Mouse (Mus musculus) lung, postnatal 36 days (tissue): Measurements from ENCODE around the gene Cnot4.

Experiments used
- DNase-seq: peaks from one replicate; pipeline ENCODE4 v3.0.0; 2022; ENCODE audit warnings: mixed read lengths

Gene Cnot4

GRCm38 (mm10) chr6:35032704-35033103, 100.8 kb downstream of the Cnot4 start:
- DNase-seq, result no peak

GRCm38 (mm10) chr6:35030811-35031210, 102.7 kb downstream of the Cnot4 start:
- no peak for DNase-seq

- DNase-seq, result no peak
Measured at GRCm38 (mm10) chr6:35030226-35030625, 103.3 kb downstream of the Cnot4 start.

- no peak for DNase-seq
Measured at GRCm38 (mm10) chr6:35028023-35028422, 105.5 kb downstream of the Cnot4 start.

GRCm38 (mm10) chr6:35027257-35027656, 106.3 kb downstream of the Cnot4 start:
- peak; percentile 34 for DNase-seq

- DNase-seq, result no peak
Measured at GRCm38 (mm10) chr6:35016624-35017023, 116.9 kb downstream of the Cnot4 start.

- DNase-seq, result no peak
Measured at GRCm38 (mm10) chr6:35011953-35012352, 121.6 kb downstream of the Cnot4 start.

- no peak for DNase-seq
Measured at GRCm38 (mm10) chr6:35010705-35011104, 122.8 kb downstream of the Cnot4 start.

- no peak for DNase-seq
Measured at GRCm38 (mm10) chr6:35002261-35002669, 131.3 kb downstream of the Cnot4 start.

GRCm38 (mm10) chr6:34999101-34999500, 134.4 kb downstream of the Cnot4 start:
- DNase-seq, result peak; percentile 21

GRCm38 (mm10) chr6:34996496-34996895, 137.0 kb downstream of the Cnot4 start:
- DNase-seq, result no peak

GRCm38 (mm10) chr6:34995265-34995681, 138.3 kb downstream of the Cnot4 start:
- DNase-seq, result peak; percentile 92

- DNase-seq, result peak; percentile 20
Measured at GRCm38 (mm10) chr6:34994692-34995091, 138.8 kb downstream of the Cnot4 start.

- no peak for DNase-seq
Measured at GRCm38 (mm10) chr6:34989263-34989662, 144.3 kb downstream of the Cnot4 start.

- no peak for DNase-seq
Measured at GRCm38 (mm10) chr6:34988081-34988761, 145.3 kb downstream of the Cnot4 start, which contains the start of gene Slc23a4. Slc23a4 (minus strand) TSS chr6:34988404.

- no peak for DNase-seq
Measured at GRCm38 (mm10) chr6:34987085-34987645, 146.4 kb downstream of the Cnot4 start.

GRCm38 (mm10) chr6:34980661-34981060, 152.9 kb downstream of the Cnot4 start:
- no peak for DNase-seq

GRCm38 (mm10) chr6:34979291-34979690, 154.2 kb downstream of the Cnot4 start:
- DNase-seq, result no peak
